Mouse (Mus musculus): Measurements from ENCODE around the gene Krtap28-10.
"Not testable (repeated sequence)": the region's sequence is repeated elsewhere in the genome, so short reads cannot be mapped to it uniquely, and the experiment has no call there.

Gene Krtap28-10

GRCm38 (mm10) chr1:83007471-83007870 is 34.8 kb downstream of the Krtap28-10 start:
- no peak for DNase-seq (ENCODE audit: low spot score)

DNA sequence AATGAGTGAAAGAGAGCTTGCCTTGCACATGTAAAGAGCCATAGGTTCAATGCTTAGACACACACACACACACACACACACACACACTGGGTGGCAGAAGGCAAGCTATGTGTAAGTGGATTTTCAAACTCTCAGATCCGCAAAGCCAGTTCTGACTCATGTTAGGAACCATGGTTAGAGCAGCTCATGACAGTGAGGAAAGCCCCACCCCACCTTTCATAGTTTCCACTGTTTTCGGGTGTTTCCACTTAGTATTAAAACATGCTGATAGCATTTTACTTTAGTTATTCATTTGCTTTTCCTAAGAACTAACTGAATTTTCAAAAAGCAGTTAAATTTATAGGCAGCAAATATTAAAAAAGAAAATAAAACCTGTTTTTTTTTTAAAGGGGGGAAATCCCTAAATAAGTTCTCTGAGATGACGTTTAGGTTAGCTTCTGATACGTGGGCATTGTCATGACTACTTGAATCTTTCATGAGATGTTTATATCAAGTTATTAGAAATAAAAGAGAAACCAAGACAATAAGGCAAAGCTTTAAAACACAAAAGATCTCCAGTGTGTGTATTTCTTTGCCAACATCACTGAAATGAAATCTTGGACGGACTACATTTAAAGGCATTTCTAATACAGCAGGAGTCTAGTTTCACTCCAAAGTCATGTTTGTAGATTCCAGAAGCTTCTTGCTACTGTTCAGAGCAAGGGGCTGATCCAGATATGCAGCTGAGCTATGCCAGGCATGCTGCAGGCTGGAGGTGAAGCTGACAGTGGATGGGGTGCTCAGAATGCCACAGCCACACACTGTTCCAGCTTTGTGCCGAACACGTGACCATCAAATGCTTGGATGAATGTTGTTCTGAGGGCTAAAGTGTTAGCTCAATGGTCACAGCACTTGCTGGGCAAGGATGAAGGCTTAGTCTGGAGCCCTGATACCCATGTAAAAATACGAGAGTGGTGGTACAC is 35.8 kb downstream of the Krtap28-10 start:
- DNase-seq (ENCODE audit: low spot score) = no peak

DNA sequence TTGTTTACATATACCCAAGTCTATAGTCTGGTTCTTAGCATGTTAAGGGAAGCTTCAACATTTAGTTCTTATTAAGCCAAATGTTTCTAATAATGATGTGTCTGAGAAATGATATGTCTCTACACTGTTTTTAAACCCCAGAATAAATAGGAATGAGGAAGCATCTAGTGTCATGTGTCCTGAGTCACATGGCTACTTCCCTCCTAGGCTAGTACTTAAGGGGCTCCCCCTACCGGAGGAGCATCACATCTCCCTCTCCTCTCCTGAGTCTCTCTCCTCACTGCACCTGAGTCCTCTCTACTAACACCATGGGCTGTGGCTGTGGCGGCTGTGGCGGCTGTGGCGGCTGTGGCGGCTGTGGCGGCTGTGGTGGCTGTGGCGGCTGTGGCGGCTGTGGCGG is 42.0 kb downstream of the Krtap28-10 start, which contains the start of gene Gm47959:
Gm47959 (plus strand) TSS at position 243 of the 400 bp plus-strand sequence.
- DNase-seq (ENCODE audit: low spot score) = not testable (repeated sequence)

- no peak for DNase-seq (ENCODE audit: low spot score)
These were observed 48.3 kb downstream of the Krtap28-10 start for GRCm38 (mm10) chr1:82993947-82994346.

DNA sequence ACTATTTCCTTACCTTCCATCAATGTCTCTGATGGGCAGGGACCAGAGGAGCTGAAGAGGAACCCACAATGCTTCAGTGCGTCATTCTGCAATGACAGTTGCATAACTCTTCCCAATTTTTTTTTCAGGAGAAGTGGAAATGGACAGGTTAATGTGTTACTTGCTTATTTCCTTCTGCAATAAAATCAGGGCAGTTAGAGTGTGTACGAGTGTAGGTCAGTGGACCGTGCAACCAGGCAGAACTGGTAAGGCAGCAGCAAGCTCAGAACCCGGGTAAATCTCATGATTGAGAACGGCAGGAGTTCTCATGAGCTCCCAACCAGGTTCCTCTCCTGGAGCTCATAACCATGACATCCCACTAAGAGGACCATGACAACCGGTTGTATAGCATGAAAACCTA is 50.2 kb downstream of the Krtap28-10 start:
- no peak for DNase-seq (ENCODE audit: low spot score)

DNA sequence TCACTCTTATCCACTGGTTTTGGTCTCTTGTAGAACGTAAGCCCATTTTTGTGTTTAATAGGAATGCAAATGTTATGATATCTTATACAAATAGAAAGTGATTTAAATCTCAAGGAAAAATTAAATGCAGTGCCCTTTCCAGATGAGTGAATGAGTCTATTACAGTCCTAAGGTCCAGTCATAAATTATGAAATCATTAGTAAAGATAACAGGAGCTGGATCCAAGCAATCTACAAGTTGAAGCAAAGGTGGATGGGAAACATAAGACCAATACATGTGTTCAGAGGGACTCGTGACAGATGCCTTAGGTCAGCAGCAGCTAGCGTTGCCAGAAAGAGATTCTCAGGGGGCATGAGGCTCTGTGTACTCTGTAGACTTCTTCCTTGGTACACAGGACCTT is 50.7 kb downstream of the Krtap28-10 start:
- no peak for DNase-seq (ENCODE audit: low spot score)
